Mouse (Mus musculus): ENCODE measurements around the gene Snx25.

DNA sequence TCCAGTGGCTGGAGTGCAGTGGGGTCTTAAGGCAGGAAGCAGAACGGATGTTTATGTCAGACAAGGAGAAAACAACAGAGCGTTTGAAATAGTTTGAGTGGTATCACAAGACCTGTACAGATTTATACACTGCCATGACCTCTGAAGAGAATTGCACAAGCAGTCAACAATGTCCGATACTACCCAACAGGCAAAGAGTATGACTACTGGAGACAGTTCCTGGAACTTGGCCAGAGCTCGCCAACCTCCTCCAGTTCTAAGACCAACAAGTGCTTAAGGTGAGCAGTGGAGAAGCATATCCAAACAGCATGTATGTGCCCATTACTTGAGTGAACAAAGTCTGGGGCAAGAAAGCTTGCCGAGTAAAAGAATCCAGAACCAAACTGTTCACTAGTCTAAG, 76.7 kb downstream of the Snx25 start:
- TF ChIP-seq NELFE (IDR thresholded peaks at IDR 0.05; ENCODE audit: low read depth, low read length), result no peak
- TF ChIP-seq GABPA (IDR thresholded peaks at IDR 0.05; ENCODE audit: insufficient replicate concordance, low read depth, low read length), result no peak
- TF ChIP-seq CHD1 (IDR thresholded peaks at IDR 0.05; ENCODE audit: low read depth, low read length), result no peak
- TF ChIP-seq CTCF (conservative IDR thresholded peaks at IDR 0.05 in 1 of 2, IDR thresholded peaks at IDR 0.05 in 1 of 2; ENCODE audit: low read depth in 2 of 2, low read length in 2 of 2), result no peak
- TF ChIP-seq EP300 (IDR thresholded peaks at IDR 0.05; ENCODE audit: low read length), result no peak
- no peak for TF ChIP-seq MXI1 (IDR thresholded peaks at IDR 0.05; ENCODE audit: low read depth, low read length)
- TF ChIP-seq POLR2A (IDR thresholded peaks at IDR 0.05; ENCODE audit: low read depth, low read length), result no peak
- no peak for TF ChIP-seq TBP (conservative IDR thresholded peaks at IDR 0.05; ENCODE audit: low read depth, low read length)
- no peak for TF ChIP-seq UBTF (IDR thresholded peaks at IDR 0.05; ENCODE audit: low read depth, low read length)
- no peak for TF ChIP-seq ZKSCAN1 (IDR thresholded peaks at IDR 0.05; ENCODE audit: borderline replicate concordance, low read depth, low read length)
- no peak for TF ChIP-seq MAX (IDR thresholded peaks at IDR 0.05; ENCODE audit: low read length)
- TF ChIP-seq ZNF384 (IDR thresholded peaks at IDR 0.05; ENCODE audit: low read depth, low read length), result no peak
